Mouse (Mus musculus) cerebellum, postnatal 14 days (tissue): ENCODE measurements at regions not wholly inside any gene's neighbourhood (a gene's known extent, or its start where the extent isn't known, plus 50 kb on each side); places are given as distances from the start of the nearest gene placed in this dataset.

ENCODE experiments used
- DNase-seq, 2 experiments: peaks; one replicate each; pipeline ENCODE4 v3.0.0; 2021; ENCODE audit warnings: mixed read lengths in 2 of 2

DNA sequence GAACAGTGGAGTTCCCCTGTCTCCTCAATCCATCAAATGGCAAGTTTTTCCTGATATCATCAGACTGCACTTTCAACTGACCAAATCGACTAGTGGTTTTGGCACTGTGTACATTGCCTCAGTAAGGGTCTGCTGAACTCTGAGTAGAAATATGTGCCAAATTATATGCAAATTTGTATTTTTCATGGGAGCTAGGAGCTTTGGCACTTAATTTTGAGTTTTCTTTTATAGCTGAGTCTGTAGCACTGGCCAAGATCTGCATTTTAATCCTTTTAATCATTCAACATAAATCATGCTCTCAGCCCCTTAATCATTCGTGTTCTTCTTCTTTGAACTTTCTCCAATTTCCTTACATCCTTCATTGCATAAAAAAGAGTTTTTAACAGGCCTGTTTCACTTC is 1678.5 kb upstream of the 5930422O12Rik start:
- no peak for DNase-seq

DNA sequence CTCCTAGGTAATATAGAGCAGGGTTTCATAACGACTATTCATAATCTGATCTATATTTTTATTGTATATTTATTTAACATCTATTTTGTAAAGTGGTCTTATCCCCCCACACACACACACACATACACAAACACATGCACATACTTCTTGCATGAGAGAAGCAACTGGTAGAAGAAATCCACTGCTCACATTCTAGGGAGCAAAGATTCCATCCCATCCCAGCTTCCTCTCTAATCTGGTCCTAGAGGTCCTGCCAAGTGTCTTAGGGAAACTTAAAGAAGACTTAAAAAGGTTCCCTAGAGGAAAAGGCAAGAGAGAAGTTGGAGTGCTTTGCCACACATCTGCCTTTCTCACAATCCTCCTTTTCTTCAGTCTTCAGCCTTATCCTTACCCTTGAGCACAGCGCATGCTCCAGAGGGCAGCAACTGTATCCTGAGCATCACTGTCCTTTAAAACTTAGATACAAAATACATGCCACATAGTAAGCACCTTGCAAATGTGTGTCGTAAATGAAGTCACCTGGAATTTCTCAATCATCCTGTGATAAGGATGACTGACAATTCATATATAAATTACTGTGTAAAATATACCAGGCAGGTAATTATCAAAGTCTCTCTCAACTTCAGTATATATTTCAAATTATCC is 1677.9 kb upstream of the 5930422O12Rik start:
- no peak for DNase-seq

DNA sequence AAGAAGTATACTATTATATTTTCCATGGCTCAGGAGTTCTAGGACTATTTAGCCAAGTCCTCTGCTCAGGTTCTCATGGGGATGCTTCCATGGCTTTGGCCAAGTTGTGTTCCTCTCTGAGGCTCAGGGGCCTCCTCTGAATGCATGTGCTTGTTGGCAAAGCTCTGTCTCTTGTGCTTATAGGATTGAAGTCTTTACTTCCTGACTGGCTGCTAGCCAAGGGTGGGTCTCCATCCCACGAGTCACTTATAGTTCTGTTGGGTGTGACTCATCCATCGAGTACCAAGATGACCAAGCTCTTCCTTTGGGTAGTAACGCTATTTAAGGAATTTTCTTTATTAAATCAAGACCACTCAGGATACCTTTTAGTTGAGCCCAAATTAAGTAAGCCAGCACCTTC is 1672.8 kb upstream of the 5930422O12Rik start:
- no peak for DNase-seq

DNA sequence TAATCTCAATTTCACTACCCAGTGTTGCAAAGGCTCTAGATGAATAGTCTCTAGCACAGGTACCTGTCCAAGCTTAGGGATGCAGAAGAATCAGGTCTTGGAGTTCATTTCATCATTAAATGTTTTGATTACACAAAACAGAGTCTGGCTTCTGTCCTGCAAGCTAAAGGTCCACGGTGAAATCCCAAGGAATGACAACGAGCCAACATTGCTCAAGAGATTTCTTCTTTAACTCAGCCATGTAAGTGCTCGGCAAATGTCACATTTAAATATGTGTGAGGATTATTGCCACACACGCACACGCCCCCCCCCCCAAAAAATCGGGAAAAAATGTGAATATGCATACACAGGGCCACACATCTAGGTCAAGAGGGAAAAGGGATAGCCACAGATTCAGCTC is 1666.4 kb upstream of the 5930422O12Rik start:
- no peak for DNase-seq
